Mouse (Mus musculus) neural tube, embryonic 15.5 days (tissue): ENCODE data around the gene Cst9. TPM values are rescaled to one million over a fixed set of nuclear protein-coding genes. Genes with fewer than 3 reads are reported as not detected.

Experiments used
- ATAC-seq: fragments of 200-750 bp; cut with Nextera tagmentation; 2 replicates; pipeline ENCODE4 v1.8.0; 2017; ENCODE audit warnings: mild to moderate bottlenecking, moderate TSS enrichment, moderate library complexity; ENCODE audit not compliant: low FRiP score
- H3K27ac ChIP-seq: fragments of 300-500 bp; sonication (generic); replicated peaks from 2 replicates; pipeline ENCODE4 v1.5.1; 2015; ENCODE audit warnings: mild to moderate bottlenecking, inconsistent platforms
- H3K27me3 ChIP-seq: fragments of 300-500 bp; sonication (generic); replicated peaks from 2 replicates; pipeline ENCODE4 v1.6.1; 2015; ENCODE audit warnings: inconsistent platforms
- H3K36me3 ChIP-seq: fragments of 300-500 bp; sonication (generic); 2 replicates; pipeline ENCODE4 v1.6.1; 2015; ENCODE audit warnings: inconsistent platforms
- H3K4me1 ChIP-seq: fragments of 300-500 bp; sonication (generic); 2 replicates; pipeline ENCODE4 v1.6.1; 2015; ENCODE audit warnings: inconsistent platforms
- H3K4me2 ChIP-seq: fragments of 300-500 bp; sonication (generic); 2 replicates; pipeline ENCODE4 v1.6.1; 2015; ENCODE audit warnings: inconsistent platforms, mild to moderate bottlenecking, moderate library complexity
- H3K4me3 ChIP-seq: fragments of 300-500 bp; sonication (generic); replicated peaks from 2 replicates; pipeline ENCODE4 v1.5.1; 2015; ENCODE audit warnings: mild to moderate bottlenecking, inconsistent platforms
- H3K9ac ChIP-seq: fragments of 300-500 bp; sonication (generic); replicated peaks from 2 replicates; pipeline ENCODE4 v1.6.1; 2015; ENCODE audit warnings: mild to moderate bottlenecking, inconsistent platforms
- H3K9me3 ChIP-seq: fragments of 300-500 bp; sonication (generic); replicated peaks from 2 replicates; pipeline ENCODE4 v1.6.1; 2016; ENCODE audit warnings: inconsistent platforms
- WGBS: fragments of 180-500 bp; shearing (Covaris S2); methylation state at CpG from one replicate; pipeline ENCODE4 v1.1.7; 2015; ENCODE audit warnings: mixed read lengths; 5-methylcytosine and 5-hydroxymethylcytosine counted together
- polyA plus RNA-seq: library from polyadenylated mRNA; unstranded; fragments of >200 nt; fragmentation: Nextera tagmentation; extraction: Ambion mirVana; gene quantifications from 2 replicates; pipeline ENCODE4 v1.2.1, GENCODE M21; 2015

The Cst9 gene
- not detected in 2 replicates for polyA plus RNA-seq

GRCm38 (mm10) chr2:148834912-148835311 lies at the start of gene Cst9:
Gene Cst9, plus strand, starts transcription at chr2:148835147.
- ATAC-seq = no peak
- H3K4me2 ChIP-seq = no peak within 1 kb of the TSS
- H3K36me3 ChIP-seq = no peaks in the 10 kb centered on the region
- no peaks in the 10 kb centered on the region for H3K27me3 ChIP-seq
- no peak within 1 kb of the TSS for H3K9ac ChIP-seq
- H3K9me3 ChIP-seq = no peaks in the 10 kb centered on the region
- 74% methylated on average over 4 of the region's 4 CpGs for WGBS
- no peak within 1 kb of the TSS for H3K27ac ChIP-seq
- H3K4me1 ChIP-seq = no peaks in the 10 kb centered on the region
- H3K4me3 ChIP-seq = no peak within 1 kb of the TSS

- no peak within 1 kb of the TSS for H3K27ac ChIP-seq
- no peak within 1 kb of the TSS for H3K4me2 ChIP-seq
- no peaks in the 10 kb centered on the region for H3K9me3 ChIP-seq
- no peaks in the 10 kb centered on the region for H3K36me3 ChIP-seq
- no peak within 1 kb of the TSS for H3K4me3 ChIP-seq
- no peaks in the 10 kb centered on the region for H3K27me3 ChIP-seq
- H3K4me1 ChIP-seq = no peaks in the 10 kb centered on the region
- H3K9ac ChIP-seq = no peak within 1 kb of the TSS
- WGBS = 92% methylated on average over 6 of the region's 6 CpGs
- ATAC-seq = no peak
Observed at GRCm38 (mm10) chr2:148789142-148789541, 45.8 kb upstream of the Cst9 start, which contains the start of gene Cst12. Gene Cst12, plus strand, starts transcription at chr2:148789361.

GRCm38 (mm10) chr2:148798485-148798884 lies 36.5 kb upstream of the Cst9 start, which contains the start of gene Cst8:
Gene Cst8, plus strand, starts transcription at chr2:148798785.
- 90% methylated on average over 1 of the region's 1 CpGs for WGBS
- no peaks in the 10 kb centered on the region for H3K4me1 ChIP-seq
- no peak within 1 kb of the TSS for H3K4me3 ChIP-seq
- H3K27ac ChIP-seq = no peak within 1 kb of the TSS
- no peaks in the 10 kb centered on the region for H3K9me3 ChIP-seq
- H3K36me3 ChIP-seq = no peaks in the 10 kb centered on the region
- H3K27me3 ChIP-seq = no peaks in the 10 kb centered on the region
- no peak within 1 kb of the TSS for H3K4me2 ChIP-seq
- ATAC-seq = no peak
- H3K9ac ChIP-seq = no peak within 1 kb of the TSS

- no peak overlapping the region for H3K4me2 ChIP-seq
- H3K4me1 ChIP-seq = no peaks in the 10 kb centered on the region
- no peak for ATAC-seq
- H3K36me3 ChIP-seq = no peaks in the 10 kb centered on the region
- 75% methylated on average over 3 of the region's 3 CpGs for WGBS
- no peaks in the 10 kb centered on the region for H3K27me3 ChIP-seq
- no peak overlapping the region for H3K9ac ChIP-seq
- H3K27ac ChIP-seq = no peak overlapping the region
- no peaks in the 10 kb centered on the region for H3K9me3 ChIP-seq
- H3K4me3 ChIP-seq = no peak overlapping the region
Observed at GRCm38 (mm10) chr2:148801491-148801921, 33.4 kb upstream of the Cst9 start.

- Histone ChIP-seq H3K4me1 (no peaks in the 10 kb centered on the region), H3K27me3 (no peaks in the 10 kb centered on the region), H3K9me3 (no peaks in the 10 kb centered on the region), H3K4me3 (no peak overlapping the region), H3K27ac (no peak overlapping the region), H3K9ac (no peak overlapping the region), H3K36me3 (no peaks in the 10 kb centered on the region), H3K4me2 (no peak overlapping the region)
- 68% methylated on average over 6 of the region's 6 CpGs for WGBS
- no peak for ATAC-seq
Observed at GRCm38 (mm10) chr2:148806696-148807095, 28.3 kb upstream of the Cst9 start.

GRCm38 (mm10) chr2:148819909-148820308 lies 15.0 kb upstream of the Cst9 start, which contains the start of gene Cst13:
Gene Cst13, plus strand, starts transcription at chr2:148820081.
- Histone ChIP-seq H3K9me3 (no peaks in the 10 kb centered on the region), H3K4me3 (no peak within 1 kb of the TSS), H3K9ac (no peak within 1 kb of the TSS), H3K27me3 (no peaks in the 10 kb centered on the region), H3K27ac (no peak within 1 kb of the TSS), H3K4me2 (no peak within 1 kb of the TSS), H3K36me3 (no peaks in the 10 kb centered on the region), H3K4me1 (no peaks in the 10 kb centered on the region)
- no peak for ATAC-seq

- 81% methylated on average over 1 of the region's 1 CpGs for WGBS
- H3K9me3 ChIP-seq = no peaks in the 10 kb centered on the region
- H3K36me3 ChIP-seq = no peaks in the 10 kb centered on the region
- H3K9ac ChIP-seq = no peak overlapping the region
- ATAC-seq = no peak
- H3K4me2 ChIP-seq = no peak overlapping the region
- H3K4me3 ChIP-seq = no peak overlapping the region
- H3K4me1 ChIP-seq = no peaks in the 10 kb centered on the region
- H3K27ac ChIP-seq = no peak overlapping the region
- no peaks in the 10 kb centered on the region for H3K27me3 ChIP-seq
Observed at GRCm38 (mm10) chr2:148825986-148826385, 9.0 kb upstream of the Cst9 start.

- Histone ChIP-seq H3K9ac (no peak overlapping the region), H3K36me3 (no peaks in the 10 kb centered on the region), H3K4me1 (no peaks in the 10 kb centered on the region), H3K4me2 (no peak overlapping the region), H3K9me3 (no peaks in the 10 kb centered on the region), H3K4me3 (no peak overlapping the region), H3K27me3 (no peaks in the 10 kb centered on the region), H3K27ac (no peak overlapping the region)
- no peak for ATAC-seq
- WGBS = 92% methylated on average over 5 of the region's 5 CpGs
Observed at GRCm38 (mm10) chr2:148838075-148838777, 3.3 kb downstream of the Cst9 start.

- WGBS = 91% methylated on average over 2 of the region's 2 CpGs
- H3K4me1 ChIP-seq = no peaks in the 10 kb centered on the region
- ATAC-seq = no peak
- no peak overlapping the region for H3K9ac ChIP-seq
- no peaks in the 10 kb centered on the region for H3K36me3 ChIP-seq
- no peaks in the 10 kb centered on the region for H3K9me3 ChIP-seq
- H3K4me3 ChIP-seq = no peak overlapping the region
- H3K4me2 ChIP-seq = no peak overlapping the region
- H3K27me3 ChIP-seq = no peaks in the 10 kb centered on the region
- H3K27ac ChIP-seq = no peak overlapping the region
Observed at GRCm38 (mm10) chr2:148839224-148839623, 4.3 kb downstream of the Cst9 start.

- Histone ChIP-seq H3K4me2 (no peak overlapping the region; the same call in 1 of the 2 replicates), H3K36me3 (no peaks in the 10 kb centered on the region), H3K4me1 (no peaks in the 10 kb centered on the region), H3K27me3 (no peaks in the 10 kb centered on the region), H3K4me3 (no peak overlapping the region), H3K9me3 (no peaks in the 10 kb centered on the region), H3K9ac (no peak overlapping the region), H3K27ac (no peak overlapping the region)
- WGBS = 45% methylated on average over 8 of the region's 8 CpGs
- peak; percentile 68; the same call in 1 of the 2 replicates for ATAC-seq
Observed at GRCm38 (mm10) chr2:148851116-148851906, 16.4 kb downstream of the Cst9 start.

- Histone ChIP-seq H3K4me2 (no peak overlapping the region), H3K4me1 (no peaks in the 10 kb centered on the region), H3K27ac (no peak overlapping the region), H3K9ac (no peak overlapping the region), H3K27me3 (no peaks in the 10 kb centered on the region), H3K9me3 (no peaks in the 10 kb centered on the region), H3K4me3 (no peak overlapping the region), H3K36me3 (no peaks in the 10 kb centered on the region)
- WGBS = 81% methylated on average over 8 of the region's 8 CpGs
- no peak for ATAC-seq
Observed at GRCm38 (mm10) chr2:148856630-148857400, 21.9 kb downstream of the Cst9 start.
